Mouse (Mus musculus) right cerebral cortex, adult 18-20 months (tissue): Measurements from ENCODE around the gene Ugp2.
"Not testable (repeated sequence)": the region's sequence is repeated elsewhere in the genome, so short reads cannot be mapped to it uniquely, and the experiment has no call there.

ENCODE experiments used
- DNase-seq: peaks from one replicate; pipeline ENCODE4 v3.0.0; 2022; ENCODE audit warnings: mixed read lengths

Ugp2 gene

DNA sequence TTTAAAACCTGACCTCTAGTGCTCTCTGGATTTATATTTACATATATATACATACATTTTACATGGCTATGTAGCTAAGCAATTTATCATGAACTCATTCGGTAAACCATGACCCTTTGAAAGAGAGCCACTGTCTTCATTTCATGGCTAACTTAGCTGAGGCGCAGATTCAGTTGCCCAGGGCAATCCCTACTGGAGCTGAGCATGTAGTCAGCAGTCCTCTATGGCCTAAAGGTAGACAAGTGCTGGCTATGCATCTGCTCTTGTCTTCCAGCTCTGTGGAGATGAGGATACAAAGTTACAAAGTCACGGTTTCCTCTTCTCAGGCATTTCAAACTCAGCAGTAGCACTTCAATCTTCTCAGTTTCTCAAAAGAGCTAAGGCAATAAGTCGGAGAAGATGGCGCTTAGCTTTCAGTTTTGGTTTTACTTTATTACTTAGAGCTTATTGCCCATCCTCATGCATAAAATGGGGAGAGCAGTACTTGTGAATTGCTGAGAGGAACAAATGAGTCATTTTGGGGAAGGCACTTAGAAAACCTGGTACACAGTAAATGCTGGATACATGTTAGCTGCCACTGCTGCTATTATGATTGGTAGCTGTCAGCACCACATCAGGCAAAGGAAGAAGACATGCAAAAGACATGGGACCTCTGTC, 38.2 kb downstream of the Ugp2 start:
- DNase-seq: no peak

DNA sequence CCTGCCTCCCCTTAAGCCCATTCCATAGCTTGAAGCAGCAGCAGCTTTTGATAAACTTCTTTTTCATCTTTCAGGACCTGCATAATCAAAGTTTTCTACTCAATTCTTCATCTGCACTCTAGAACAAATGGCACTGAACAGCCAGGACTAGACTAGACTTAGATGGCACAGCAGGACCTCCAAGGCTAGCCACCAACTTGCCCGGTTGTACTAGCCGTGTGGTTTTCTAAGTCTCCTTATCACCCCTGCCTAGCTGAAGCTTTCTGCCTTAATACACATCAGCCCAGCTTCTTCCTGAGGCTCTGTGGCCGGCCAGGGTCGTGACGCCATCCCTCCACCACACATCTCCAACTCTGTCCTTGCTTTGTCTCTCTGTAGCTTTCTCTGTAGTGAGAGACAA, 42.9 kb downstream of the Ugp2 start:
- DNase-seq: no peak

DNA sequence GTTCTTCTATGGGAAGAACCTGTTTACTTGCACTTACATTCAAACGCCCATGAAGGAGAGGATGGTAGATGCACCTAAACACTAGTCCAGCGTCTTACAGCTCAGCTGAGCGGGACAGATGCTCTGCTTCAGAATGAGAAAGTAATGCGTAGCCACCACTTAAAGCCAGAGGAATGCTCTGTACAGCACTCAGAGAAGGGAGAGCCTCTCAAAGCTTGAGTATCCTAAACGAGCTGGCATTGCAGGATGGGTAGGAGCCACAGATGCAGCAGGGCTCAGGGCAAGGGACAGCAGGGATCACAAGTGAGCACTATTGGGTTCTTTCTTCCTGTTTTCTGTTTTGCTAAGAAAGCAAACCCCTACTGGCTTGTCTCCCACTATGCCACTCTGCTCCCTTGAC, 43.5 kb downstream of the Ugp2 start:
- no peak for DNase-seq

DNA sequence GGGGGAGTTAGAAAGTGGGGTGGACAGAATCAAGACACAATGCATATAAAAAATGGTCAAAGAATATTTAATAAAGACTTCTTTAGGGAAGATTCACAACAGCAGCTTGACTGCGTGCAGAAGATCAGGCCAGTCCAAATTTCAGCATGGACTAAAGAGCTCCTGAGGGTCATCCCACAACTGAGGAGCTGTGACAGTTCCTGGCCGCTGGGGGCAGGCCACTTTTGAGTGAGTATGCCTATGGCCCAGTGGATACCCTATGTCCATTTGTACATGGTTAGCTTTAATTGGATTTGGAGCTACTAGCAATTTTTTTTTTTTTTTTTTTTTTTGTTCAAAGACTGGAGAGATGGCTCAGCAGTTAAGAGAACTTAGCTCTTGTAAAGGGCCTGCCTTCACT, 44.2 kb downstream of the Ugp2 start:
- no peak for DNase-seq

DNA sequence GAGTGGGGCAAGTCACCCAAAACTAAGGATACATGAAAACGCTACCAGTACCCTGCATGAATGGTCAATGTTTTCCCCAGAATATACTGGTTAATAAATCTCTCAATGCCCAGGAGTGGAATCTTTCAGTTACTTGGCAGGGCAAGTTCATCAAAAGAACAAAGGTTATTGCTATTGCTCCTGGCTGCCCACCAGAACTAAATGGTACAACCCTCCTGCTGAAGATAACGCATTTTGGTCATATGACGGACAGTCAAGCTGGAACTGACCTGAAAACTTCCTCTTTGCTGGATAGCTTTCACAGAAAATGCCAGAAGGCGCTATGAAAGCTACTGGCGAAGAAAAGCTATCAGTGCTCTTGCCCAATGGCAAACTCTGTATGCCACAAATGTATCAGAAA, 45.2 kb downstream of the Ugp2 start:
- DNase-seq: no peak

DNA sequence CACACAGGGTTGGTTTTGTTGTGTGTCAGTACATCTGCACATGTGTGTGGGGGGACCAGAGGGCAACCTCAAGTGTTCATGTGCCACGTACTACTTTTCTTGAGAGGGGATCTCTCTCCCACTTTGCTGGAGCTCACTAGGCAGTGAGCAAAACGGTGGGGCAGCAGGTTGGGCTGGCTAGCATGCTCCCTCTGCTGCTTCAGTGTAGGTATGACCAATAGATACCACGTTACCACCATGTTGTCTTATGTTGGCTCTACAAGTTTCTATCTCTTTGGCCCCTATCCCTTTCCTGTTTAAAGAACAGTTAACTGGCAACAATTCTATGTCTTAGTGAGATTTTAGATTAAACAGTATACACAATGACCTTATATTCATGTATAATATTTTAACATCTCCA, 48.7 kb downstream of the Ugp2 start:
- DNase-seq: no peak

DNA sequence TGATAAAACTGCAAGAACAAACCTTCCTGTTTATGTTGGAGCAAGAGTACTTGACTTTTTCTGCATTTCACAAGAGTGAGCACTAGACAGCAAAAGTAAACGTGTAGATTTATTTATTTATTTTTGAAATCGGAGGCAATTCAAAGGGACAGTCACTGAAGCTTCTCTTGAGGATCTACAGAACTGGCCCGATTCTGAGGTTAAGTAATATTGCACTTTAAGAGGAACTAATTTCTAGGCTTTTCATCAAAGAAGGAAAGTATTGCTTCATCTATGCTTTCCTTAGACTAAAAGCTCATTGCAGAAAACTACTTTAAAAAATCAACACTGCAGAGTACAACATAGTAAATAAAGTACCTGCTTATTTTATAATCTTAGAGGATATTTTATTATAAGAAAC, 49.4 kb downstream of the Ugp2 start:
- no peak for DNase-seq

DNA sequence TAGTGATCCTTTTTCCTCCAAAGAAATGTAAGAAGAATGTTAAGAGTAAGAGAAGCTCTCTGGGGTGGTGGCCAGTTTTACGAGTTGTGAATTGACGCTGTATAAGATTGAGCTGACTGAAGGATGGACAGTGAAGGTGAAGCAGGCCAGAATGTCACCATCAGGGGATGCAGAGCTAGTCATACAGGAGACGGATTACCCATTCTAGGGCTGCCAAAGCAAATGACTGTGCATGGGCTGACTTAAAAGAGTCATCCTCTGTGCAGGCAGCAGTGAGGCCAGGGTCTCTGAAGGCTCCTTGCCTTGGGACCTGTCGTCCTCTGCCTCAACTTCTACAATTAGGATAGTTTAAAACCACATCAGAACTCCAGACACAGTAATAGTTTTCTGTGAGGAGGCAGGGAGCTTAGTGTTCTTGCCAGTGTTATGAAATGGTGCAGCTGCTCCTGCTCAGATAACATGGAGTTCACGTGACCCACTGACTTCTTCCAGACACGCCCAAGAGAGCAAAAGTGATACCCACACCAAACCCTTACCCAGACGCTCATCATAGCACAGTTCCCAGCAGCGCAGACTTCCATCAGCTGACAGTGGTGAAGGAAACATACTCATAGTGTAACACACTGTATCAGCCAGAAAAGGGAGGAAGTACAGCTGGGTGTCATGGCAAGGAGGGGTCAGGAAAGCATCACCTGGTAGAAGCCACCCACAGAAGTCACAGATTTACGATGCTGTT, 56.9 kb downstream of the Ugp2 start:
- DNase-seq: no peak

DNA sequence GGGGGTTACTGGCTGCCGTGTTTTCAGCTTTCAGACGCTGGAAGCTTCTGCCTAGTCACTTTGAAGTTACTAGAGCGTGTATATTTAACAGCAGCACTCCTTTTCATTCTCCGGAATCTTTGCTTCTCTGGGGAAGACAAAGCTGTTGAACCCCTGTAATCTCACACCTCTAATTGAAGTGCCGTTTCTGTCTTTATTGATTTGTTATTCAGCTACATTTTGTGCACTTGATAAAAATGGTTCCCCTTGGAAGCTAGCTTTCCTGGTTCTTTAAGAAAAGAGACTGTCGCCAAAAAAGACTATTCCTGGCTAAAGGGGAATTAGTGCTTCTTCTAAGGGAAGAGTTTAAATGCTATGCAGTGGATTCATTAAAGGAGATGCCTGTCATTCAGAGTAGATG, 61.5 kb downstream of the Ugp2 start:
- no peak for DNase-seq

DNA sequence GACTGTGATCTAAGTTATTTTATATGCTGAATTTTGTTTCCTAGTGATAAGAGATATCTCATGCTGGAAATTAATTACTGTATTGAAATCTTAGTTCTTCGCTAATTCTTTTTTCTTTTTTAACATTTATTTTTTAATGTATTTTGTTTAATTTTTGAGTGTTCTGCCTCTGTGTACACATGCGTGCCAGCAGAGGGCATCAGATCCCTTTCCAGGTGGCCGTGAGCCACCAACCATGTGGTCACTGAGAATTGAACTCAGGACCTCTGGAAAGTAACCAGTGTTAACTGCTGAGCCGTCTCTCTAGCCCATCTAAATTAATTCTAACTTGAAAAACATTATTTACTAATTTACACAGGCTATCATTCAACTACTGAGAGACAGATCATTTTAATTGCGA, 62.9 kb downstream of the Ugp2 start:
- no peak for DNase-seq

DNA sequence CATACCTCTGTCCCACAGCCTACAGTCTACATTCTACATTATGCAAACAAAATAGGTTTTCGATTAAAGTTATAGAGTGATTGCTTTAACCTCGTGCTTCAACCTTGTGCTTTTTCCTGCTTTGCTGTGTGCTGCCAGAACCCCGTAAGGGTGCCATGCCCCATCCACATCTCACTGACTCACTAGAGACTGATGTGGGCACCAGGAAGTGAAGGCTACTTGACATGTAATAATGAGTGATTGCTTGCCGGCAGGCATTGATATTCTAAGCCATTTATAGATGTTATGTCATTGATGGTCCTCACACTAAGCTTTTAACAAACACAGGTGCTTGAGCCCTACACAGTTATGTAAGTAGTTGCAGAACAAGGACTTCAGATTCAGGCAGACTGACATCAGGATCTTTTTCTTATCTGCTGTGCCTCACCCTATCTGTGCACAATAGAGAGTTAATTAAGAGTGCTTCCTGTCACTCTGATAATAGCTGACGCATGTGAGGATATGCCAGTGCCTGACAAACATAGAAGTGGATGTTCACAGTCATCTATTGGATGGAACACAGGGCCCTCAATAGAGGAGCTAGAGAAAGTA, 63.8 kb downstream of the Ugp2 start:
- no peak for DNase-seq

DNA sequence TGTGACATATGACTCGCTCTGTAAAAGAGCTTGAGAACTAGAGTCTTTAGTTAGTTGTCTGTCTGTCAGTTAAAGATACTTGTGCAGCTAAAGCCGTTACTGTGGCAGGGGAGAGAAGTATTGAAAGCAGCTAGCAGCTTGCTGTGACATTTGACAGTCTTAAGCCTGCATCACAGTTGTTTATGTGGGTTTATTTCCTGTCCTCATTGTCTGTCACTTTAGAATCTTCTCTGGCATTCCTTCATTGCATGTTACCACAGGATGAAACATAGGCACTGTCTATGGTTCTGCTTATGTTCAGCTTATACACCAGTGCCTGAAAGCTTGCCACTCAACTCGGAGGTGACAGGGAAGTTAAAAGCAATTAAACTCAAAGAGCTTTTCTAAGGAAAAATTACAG, 67.4 kb downstream of the Ugp2 start:
- DNase-seq: no peak

DNA sequence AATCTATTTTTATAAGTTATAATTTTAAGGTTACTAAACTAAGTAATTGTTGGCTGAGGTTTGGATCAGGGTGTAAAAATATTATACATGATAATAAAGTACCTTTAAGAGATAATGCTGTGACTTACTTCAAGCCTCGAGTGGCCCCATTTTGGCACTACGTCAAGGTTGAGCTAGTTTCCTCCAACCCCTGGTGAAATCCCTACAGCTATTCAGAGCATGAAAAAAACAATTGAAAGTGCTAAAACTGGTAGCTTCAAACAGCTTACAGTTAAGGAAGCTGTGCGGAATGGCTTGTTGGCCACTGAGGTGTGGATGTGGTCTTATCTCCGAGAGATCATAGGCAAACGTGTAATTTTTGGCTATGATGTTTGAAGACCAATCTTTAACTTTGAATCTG, 75.5 kb downstream of the Ugp2 start:
- DNase-seq: no peak

DNA sequence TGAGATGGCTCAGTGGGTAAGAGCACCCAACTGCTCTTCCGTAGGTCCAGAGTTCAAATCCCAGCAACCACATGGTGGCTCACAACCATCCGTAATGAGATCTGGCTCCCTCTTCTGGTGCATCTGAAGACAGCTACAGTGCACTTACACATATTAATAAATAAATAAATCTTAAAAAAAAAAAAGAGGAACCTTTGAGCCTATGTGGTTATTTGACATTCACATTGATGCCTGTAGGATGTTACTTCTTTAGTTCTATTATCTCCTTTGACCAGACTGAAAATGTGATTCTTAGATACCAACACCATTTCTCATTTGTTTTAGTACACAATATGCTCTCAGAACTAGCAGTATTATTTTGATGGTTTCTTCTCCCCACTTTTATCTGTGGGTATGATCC, 82.8 kb downstream of the Ugp2 start:
- DNase-seq: not testable (repeated sequence)

DNA sequence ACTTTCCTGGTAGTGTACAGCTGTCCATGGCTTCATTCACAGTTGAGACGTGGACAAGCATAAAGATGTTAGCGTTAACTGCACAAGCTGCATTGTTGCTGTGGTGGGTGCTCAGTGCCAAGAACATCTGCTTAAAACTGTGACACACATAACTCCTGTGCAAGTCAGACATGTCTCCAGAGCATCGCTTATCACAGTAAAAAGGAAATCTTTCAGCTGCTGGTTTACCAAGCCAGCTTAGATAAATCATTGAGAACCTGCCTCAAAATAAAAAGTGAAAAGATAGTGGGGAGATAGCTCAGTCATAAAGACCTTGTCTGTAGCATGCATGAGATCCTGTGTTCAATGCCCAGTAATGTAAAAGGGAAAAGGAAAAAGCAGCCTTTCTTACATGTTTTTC, 84.6 kb downstream of the Ugp2 start:
- DNase-seq: no peak

DNA sequence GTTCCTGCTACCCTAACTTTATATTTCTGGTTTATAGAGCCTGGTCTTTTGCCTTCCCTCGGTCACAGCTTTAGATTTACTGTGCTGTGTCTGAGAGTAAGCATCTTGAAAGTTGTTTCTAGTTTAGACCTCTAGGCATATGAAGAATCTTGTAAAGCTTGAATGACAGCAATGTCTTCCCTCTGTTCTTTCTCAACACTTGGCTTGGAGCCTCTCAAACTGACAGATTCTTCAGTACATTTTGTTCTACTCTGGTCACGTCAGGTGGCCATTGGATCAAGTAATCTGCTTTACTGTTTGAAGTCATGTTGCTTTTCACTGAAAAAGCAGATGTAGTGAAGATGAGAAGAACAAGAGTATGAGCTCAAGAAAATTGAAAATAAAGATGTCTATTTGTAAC, 94.8 kb downstream of the Ugp2 start:
- no peak for DNase-seq
